Mouse (Mus musculus) urinary bladder, postnatal 10 days (tissue): ENCODE measurements around the gene Tnfsf13b.

ENCODE experiments used
- DNase-seq: peaks from one replicate; pipeline ENCODE4 v3.0.0; 2022; ENCODE audit warnings: low spot score

Tnfsf13b gene

DNA sequence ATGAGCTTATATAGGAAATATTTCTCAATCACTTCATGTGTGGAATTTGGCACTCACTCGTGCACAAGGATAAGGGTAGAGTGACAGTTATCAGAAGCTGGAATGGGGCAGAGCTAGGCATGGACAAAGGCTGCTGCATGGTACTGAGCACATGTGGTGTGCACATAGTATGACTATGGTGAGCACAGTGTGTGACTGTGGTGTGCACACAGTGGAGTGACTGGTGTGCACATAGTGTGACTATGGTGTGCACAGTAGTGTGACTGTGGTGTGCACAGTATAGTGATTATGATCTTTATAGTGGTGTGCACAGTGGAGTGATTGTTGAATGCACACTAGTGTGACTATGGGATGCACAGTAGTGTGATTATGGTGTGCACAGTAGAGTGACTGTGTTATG is 39.5 kb downstream of the Tnfsf13b start:
- DNase-seq: no peak

- no peak for DNase-seq
These were observed 42.9 kb downstream of the Tnfsf13b start for GRCm38 (mm10) chr8:10049162-10049561.

GRCm38 (mm10) chr8:10051576-10051975 is 45.3 kb downstream of the Tnfsf13b start:
- DNase-seq: no peak

DNA sequence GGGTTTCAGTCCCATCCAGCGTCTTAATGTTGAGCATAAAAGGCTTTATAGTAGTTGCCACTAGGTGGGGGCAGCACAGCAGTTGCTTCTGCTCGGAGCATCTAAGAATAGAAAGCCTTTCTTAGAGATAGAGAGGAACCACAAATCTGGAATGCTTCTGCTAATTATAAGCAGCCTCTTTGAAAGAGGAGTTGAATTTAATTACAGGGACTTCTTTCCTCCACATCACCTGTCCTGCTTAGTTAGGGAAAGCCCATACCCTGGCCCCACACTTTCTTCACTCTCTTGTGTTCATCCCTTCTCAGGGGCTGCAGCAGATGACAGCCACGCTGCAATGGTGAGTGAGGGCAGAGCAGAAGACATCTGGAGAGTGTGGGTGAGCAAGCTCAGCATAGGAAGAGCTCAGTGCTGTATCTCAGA is 47.3 kb downstream of the Tnfsf13b start:
- DNase-seq: no peak

- no peak for DNase-seq
These were observed 54.7 kb downstream of the Tnfsf13b start for GRCm38 (mm10) chr8:10061001-10061400.

DNA sequence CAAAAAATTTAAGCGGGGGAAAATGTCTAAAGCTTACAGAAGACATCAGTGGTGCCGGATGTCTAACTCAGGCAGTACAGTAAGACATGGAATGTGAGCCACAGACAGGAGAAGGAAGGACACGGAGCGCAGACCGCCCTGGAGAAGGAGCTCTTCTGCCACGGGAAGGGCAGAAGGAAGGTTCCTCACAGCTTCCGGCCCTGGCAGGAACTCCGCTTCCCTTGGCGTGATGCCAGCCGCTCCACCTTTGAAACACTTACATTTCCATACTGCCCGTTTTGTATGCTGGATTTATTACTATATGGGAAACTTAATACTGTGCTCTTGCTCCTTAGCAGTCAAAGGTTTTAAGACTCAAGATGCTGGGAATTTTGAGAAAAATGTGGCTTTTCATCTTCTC is 60.6 kb downstream of the Tnfsf13b start:
- no peak for DNase-seq

- DNase-seq: no peak
These were observed 61.5 kb downstream of the Tnfsf13b start for GRCm38 (mm10) chr8:10067775-10068174.

- DNase-seq: no peak
These were observed 66.1 kb downstream of the Tnfsf13b start for GRCm38 (mm10) chr8:10072347-10072746.
